Mouse (Mus musculus) frontal cortex, adult (tissue): ENCODE measurements at regions not wholly inside any gene's neighbourhood (a gene's known extent, or its start where the extent isn't known, plus 50 kb on each side); places are given as distances from the start of the nearest gene placed in this dataset.

Source experiments
- ATAC-seq: cut with Nextera tagmentation; 2 replicates; pipeline ENCODE4 v1.9.2; 2017; ENCODE audit warnings: mild to moderate bottlenecking, moderate library complexity, mixed read lengths; ENCODE audit not compliant: low TSS enrichment

GRCm38 (mm10) chr8:89200301-89200700 lies 156.3 kb upstream of the Sall1 start:
- ATAC-seq: peak; percentile 96

DNA sequence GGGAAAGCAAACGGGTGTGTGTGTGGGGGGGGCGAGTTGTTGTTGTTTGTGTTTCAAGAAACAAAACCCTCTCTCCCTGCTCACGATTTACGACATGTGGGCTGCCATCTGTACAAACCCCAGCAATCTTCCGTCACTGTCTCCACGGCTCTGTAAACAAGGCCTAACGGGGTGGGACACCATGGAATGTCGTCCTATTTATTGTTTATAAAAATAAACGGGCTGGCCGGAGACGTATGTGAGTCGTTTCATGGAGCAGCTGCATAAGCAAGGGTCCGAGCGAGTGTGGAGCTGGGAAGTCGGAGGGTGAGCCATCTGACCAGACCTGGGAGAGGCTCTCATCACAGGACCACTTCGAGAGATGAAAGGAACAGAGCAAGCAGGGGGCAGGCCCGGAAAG lies 141.4 kb upstream of the Sall1 start:
- ATAC-seq: no peak

GRCm38 (mm10) chr8:89175631-89176030 lies 131.7 kb upstream of the Sall1 start:
- ATAC-seq: no peak

DNA sequence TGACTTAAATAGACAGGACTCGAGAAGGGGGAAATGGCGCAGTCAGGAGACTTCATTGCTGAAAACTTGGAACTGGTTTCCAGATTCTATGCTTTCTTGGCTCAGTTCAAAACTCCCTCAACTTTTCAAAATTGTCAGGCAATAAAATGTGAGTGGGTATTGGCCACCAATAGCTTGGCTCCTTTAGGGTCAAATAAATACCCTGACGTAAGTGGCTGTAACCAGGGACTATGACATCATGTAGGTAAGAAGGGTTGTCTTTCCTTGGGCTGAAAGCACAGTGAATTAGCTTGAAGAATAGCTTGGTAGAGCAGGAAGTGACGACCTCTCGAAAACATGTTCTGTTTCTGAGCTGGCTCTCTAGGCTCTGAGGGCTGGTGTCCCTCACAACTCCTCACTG lies 127.6 kb upstream of the Sall1 start:
- ATAC-seq: no peak

- no peak for ATAC-seq
Measured at GRCm38 (mm10) chr8:89169484-89169883, 125.5 kb upstream of the Sall1 start.

GRCm38 (mm10) chr8:89167026-89167425 lies 123.1 kb upstream of the Sall1 start:
- no peak for ATAC-seq

- ATAC-seq: no peak
Measured at GRCm38 (mm10) chr8:89156909-89157308, 112.9 kb upstream of the Sall1 start.

- ATAC-seq: no peak
Measured at GRCm38 (mm10) chr8:89153605-89154004, 109.6 kb upstream of the Sall1 start.

GRCm38 (mm10) chr8:89152867-89153595 lies 109.1 kb upstream of the Sall1 start:
- no peak for ATAC-seq

GRCm38 (mm10) chr8:89152331-89152730 lies 108.4 kb upstream of the Sall1 start:
- no peak for ATAC-seq

DNA sequence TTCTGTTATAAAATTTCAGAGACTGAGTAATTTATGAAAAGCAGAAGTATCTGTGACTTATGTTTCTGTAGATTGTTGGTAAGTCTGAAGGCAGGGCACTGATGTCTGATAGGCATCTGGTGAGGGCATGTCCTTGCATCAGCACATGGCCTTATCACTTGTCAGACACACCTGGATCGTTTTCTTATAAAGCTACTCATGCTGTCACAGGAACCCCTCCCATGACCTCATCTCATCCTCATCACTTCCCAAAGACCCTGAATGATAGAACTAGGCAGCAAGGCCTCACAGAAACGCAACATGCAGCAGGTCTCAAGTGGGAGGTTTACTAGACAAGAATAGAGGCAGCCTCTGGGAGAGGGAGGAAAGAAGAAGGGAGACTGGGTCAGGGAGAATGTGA lies 107.0 kb upstream of the Sall1 start:
- ATAC-seq: no peak

GRCm38 (mm10) chr8:89141529-89142235 lies 97.7 kb upstream of the Sall1 start:
- no peak for ATAC-seq

DNA sequence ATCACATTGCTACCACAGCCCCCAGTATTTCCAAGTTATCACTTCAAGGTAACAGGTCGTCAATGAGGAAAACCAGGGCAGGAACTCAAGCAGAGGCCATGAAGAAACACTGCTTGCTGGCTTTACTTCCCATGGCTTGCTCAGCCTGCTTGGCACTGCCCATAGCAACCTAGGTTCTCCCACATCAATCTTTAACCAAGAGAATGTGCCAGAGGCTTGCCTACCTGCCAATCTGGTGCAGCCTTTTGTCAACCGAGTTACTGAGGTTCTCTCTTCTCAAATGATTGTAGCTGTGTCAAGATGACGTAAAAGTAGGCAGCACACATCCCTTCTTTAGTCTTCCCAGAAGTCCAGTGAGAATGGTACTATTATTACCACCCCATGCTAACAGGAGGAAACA lies 95.9 kb upstream of the Sall1 start:
- no peak for ATAC-seq

GRCm38 (mm10) chr8:89138416-89139125 lies 94.6 kb upstream of the Sall1 start:
- ATAC-seq: no peak

DNA sequence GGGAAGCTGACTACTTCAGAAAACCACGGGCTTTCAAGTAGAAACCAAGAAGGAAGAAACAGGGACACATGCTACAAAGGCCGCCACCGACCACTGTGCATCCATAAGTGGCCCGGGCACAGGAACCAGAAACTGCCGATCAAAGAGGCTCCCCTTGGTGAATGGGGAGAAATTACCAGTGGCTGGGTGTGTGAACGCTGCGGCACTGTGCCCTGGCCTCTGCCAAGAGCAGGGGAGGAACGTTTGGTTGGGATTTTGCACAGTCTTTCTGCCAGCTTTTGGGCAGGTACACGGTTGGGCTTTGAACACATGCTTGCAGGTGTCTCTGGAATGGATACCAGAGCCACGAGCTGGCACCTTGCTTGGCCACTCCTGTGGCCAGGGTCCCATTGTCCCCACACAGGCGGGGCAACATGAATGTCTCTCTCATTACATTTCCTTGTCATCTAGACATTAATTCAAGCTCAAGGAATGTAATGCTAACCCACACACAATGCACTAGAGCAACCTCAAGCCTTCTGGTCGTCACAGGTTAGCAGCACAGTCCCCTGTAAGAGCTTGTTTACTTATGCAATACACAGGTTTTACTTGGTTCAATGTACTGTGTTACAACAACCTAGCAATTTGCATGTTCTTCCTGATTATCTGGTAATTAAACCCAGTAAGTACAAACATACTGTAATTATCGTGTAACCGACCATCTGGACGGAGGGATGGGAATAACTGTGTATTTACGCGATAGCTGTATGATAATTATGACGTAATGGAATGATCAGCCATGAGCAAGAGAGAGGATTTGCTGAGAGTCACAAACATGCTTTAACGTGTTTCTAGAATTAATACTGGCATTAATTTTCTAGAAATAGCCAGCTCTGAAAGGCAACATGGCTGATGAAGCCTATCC lies 90.9 kb upstream of the Sall1 start:
- ATAC-seq: no peak

DNA sequence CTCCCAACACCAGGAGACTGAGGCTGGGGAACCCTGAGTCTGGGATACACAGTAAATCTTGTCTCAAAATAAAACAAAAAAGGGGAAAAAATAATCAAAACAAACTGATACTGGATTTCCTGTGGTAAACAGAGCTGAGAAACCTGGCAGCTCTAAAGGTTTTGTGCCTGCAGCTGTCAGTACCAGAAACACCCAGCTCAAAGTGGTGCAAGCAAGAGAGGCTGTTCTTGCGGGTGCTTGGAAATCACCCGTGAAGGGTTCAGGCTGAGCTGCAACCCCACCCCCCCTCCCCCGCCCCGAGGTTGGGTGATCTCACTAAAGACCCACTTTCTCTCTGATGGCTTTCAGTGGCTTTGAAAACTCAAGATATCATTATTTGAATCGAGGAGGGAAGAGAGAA lies 90.1 kb upstream of the Sall1 start:
- no peak for ATAC-seq

GRCm38 (mm10) chr8:89121051-89121450 lies 77.1 kb upstream of the Sall1 start:
- no peak for ATAC-seq

DNA sequence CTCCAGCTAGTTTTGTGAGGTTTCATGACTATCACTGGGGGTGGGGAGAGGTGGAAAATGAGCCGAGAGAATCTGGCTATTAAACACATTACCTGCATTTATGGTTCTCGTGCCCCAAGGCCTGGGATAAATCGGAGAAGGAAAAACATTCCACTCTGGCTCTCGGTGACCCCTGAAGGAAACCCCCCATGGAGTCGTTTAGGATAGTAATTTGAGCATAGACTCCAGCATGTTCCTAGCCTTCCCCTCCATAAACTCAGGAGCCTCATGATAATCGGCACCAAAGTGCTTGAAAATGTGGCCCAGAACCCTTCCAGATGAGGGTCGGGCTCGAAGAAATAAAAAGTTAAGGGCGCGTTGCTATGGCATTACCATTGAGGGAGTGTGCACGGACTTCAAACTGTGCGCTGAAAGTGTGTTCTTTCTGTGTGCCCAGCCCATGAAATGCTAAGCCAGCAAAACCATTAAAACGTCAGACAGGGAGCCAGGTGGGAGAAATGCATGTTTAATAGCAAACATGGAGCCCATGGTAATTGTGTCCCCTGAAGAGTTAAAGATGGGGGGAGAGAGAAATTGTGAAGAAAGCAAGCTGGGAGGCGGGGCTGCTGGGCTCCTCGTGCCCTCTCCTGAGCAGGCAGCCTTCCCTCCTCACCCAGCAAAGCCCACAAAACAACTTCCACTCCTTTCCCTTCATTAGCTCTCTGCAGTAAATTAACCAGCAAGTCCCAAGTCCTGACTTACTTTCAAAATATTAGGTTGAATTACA lies 64.1 kb upstream of the Sall1 start:
- ATAC-seq: no peak

DNA sequence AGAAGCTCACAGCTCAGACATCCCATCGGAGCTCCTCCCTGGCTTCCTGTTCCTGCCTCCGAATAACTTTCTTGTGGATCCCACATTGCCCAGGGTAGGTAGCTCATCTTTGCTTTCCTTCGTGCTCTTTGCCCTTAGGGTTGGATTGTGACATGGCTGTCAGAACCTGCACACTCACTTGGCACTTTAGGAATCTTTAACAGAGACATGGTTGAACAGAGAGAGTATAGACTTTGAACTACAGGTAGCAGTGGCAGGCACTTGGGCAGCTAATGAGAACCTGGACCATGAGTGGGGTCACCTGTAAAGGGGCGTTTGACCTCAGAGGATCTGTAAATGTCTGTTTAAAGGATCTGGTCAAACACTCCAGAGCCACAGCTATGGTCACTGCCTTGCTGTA lies 62.4 kb upstream of the Sall1 start:
- ATAC-seq: no peak

DNA sequence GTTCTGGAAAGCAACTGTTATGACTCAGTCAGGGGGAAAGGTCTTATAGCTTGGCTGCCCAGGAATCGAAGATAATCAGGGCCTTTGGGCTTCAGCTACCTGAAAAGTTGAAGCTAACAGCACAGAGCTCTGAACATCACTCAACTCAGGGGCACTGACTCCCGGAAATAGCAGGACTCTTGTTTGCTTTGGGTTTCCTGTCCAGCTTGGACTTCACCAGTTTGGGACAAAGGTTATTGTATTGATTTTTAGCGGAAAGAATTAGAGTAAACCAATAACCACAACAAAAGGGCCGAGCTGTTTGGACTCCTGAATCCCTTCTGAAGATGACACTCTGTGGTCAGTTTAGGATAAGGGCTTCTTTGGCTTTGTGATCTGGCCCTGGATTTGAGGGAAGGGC lies 53.4 kb upstream of the Sall1 start:
- no peak for ATAC-seq
